Mouse (Mus musculus) embryo, embryonic 11.5 days (tissue): ENCODE measurements around the gene Clpx.

Experiments used
- DNase-seq: peaks from one replicate; pipeline ENCODE4 v3.0.0-alpha.2; 2012; ENCODE audit warnings: low read depth, low spot score

The Clpx gene

GRCm38 (mm10) chr9:65345854-65346475, 51.9 kb downstream of the Clpx start, which contains the start of gene Pdcd7:
Gene Pdcd7, plus strand, starts transcription at chr9:65346104.
- peak; percentile 93 for DNase-seq

- peak; percentile 26 for DNase-seq
Measured at GRCm38 (mm10) chr9:65346476-65347111, 52.5 kb downstream of the Clpx start.

GRCm38 (mm10) chr9:65347112-65347850, 53.2 kb downstream of the Clpx start:
- no peak for DNase-seq

DNA sequence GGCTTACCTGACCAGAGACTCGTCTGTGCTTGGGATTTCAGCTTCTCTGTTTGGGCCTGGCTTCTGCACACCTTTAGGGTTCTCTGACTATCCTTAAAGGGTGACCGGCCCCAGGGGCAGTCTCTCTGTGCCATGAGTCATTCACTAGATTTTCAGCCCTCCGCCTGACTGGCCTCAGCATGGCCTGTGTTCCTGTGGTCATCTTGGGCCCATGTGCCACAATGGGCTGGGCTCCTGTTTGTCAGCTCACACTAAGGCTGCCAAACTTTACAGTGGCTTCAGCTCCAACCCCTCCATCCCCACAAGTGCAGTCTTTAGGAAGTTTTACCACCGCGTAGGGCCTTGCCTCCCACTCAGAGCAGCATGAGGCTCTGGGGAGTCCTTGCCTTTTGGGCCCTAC, 59.2 kb downstream of the Clpx start:
- no peak for DNase-seq

DNA sequence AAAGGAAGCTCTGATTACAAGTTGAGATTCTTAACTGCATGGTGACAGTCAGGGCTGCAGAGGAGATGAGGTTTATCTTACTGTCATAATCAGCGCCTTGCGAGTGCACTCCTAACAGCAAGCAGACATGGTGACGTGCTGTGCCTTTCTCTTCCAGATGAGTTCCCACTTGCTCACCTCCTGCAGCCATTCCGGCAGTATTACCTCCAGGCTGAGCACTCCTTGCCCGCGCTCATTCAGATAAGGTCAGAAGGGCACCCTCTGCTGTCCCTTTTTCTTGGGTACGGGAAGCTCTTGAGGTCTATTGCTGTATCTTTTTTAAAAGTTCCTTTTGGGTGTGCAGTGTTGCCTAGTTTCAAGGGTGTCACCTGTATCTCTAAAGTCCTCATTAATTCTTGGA, 62.5 kb downstream of the Clpx start:
- DNase-seq, result no peak

DNA sequence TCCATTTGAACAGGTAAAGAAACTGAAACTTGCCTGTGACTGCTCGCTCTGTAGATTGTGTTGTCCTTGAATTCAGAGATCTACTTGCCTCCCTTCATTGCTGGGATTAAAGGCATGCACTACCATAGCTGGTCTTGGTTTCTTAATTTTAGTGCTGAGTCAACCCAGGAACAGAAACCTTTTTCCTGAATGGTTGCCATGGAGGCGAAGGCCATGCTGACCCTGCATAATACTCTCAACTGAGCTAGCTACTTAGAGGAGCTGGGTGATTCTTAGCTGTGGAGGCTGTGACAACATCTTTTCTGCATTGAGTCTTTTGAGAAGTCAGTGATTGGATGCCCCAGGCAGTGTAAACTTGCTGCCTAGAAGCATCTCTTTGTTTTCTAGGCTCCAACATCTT, 62.9 kb downstream of the Clpx start:
- no peak for DNase-seq

- no peak for DNase-seq
Measured at GRCm38 (mm10) chr9:65358956-65359480, 65.0 kb downstream of the Clpx start.

GRCm38 (mm10) chr9:65360641-65361448, 66.8 kb downstream of the Clpx start, which contains the start of gene Ubap1l:
Gene Ubap1l, plus strand, starts transcription at chr9:65361041.
- DNase-seq, result no peak

DNA sequence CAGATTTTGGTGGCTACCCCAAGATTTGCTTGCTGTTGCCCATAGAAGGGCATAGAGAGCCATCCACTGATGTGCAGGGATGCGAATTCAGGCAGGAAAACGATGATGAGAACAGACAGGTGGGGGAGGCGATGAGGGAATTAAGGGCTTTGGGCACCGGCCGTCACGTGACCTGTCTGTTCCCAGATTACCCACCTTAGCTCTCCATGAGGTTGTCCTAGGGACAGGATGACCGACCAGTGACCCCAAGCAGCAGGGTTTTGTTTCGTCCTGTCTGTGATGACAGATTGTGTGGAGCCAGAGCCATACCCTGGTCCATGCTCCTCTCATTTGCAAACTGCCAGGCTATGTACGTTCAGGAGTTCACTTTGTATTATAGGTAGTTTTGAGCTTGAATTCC, 69.6 kb downstream of the Clpx start:
- no peak for DNase-seq

GRCm38 (mm10) chr9:65365721-65366120, 71.7 kb downstream of the Clpx start:
- no peak for DNase-seq

DNA sequence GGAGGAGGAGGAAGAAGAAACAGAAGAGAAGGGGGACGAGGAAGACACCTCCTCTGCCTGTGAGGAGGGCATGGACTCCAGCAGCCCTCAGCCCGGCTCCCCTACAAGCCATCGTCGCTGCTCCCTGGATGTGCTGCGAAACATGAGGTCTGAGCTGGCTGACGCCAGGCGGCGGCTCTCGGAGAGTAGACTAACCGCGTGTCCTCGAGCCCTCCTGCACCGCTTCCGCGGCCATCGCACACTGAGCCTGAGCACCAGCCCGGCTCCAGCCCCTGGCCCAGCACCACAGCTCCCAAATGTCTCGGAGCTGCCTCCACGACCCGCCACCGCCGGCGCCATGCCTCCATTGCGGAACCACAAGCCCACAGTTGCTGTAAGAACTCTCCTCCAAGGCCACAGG, 77.7 kb downstream of the Clpx start:
- no peak for DNase-seq

- DNase-seq, result no peak
Measured at GRCm38 (mm10) chr9:65372449-65372848, 78.4 kb downstream of the Clpx start.

DNA sequence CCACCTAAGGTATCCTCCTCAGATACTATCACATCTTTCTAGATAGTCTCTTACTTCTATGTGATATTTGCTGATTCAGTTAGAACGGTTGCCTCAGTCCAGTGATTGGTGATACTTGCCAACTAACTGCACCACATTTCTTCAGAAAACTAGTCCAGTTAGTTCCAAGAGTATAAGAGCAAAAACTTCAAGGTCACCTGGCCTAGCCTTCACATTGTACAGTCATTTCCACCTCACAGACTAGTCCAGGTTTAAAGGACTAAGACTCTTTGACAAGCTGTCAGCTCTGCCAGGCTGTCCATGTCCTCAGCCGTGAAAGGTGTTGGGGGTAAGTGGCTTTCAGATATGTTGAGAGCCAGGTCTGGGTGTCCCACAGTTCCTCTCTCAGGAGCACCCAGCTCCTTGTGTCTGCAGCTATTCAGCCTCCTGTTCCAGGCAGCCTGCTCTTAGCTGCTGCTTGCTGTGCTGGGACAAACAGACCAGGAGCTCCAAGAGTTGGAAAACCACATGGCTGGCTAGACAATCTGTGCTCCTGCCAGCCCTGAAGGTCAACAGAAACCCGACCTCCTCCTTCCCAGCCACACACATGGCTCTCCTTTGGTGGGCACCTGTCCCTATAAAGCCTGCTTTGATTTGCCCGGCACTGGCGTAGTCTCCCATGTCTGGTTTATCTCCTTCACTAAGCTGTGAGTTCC, 80.6 kb downstream of the Clpx start:
- DNase-seq, result no peak

GRCm38 (mm10) chr9:65375163-65375934, 81.3 kb downstream of the Clpx start:
- DNase-seq, result no peak
